Mouse (Mus musculus): ENCODE data around the gene Sv2b.
A peak's percentile ranks its signal among the peaks of the same experiment; 100 is the strongest.

Sv2b gene

DNA sequence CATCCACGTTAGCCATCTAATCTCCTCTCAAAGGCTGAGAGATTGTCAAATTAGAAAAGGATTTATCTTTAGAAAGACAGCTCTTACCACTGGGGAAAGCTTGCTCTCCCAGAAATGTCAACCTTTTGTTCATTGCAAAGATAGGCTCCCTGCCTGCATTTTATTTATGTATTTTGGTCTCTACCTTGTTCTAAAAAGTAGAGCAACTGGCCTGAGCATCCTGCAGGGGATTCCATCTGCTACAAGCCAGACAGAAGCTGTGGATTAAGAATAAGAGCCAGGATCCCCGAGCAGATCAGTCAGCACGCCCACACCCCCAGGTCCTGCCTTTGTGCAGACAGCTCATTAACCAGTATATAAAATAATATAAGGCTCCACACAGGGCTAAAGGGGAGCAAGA is 16.8 kb downstream of the Sv2b start:
- DNase-seq (ENCODE audit: low spot score), result no peak

DNA sequence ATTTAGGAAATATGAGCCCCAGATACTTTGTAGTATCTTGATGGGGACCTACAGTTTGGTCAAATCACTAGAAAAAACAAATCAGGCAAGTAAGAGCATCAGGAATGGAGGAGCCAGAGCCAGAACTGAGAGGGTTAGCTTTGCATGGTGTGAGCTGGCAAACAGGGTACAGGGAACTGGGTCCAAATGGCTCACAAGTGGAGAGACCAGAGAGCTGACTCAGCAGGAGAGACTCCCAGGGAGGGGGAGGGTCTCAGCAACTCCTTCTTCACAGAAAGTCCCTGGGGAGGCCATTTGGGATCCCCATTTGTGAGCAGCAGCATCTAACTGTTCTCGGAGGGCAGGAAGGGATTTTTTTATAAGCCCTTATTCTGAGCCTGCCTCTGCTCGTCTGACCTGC is 18.5 kb downstream of the Sv2b start:
- DNase-seq (ENCODE audit: low spot score), result no peak

DNA sequence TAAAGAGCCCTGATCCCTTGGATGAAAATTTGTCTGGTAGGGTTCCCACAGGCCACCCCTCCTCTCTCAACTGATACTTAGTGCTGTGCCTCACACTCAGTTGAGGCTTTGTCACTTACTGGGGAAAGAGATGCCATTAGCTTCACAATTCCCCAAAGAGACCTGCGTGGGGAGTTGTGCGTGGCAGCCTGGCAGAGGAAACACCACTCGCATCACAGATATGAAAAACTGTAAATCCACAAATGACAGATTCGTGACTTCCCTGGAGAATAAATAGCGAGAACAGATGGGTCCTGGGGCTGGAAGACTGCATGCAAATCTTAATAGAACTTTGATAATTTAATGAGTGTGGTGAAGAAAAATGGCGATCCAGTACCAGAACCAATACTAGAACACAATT is 21.8 kb downstream of the Sv2b start:
- no peak for DNase-seq (ENCODE audit: low spot score)

DNA sequence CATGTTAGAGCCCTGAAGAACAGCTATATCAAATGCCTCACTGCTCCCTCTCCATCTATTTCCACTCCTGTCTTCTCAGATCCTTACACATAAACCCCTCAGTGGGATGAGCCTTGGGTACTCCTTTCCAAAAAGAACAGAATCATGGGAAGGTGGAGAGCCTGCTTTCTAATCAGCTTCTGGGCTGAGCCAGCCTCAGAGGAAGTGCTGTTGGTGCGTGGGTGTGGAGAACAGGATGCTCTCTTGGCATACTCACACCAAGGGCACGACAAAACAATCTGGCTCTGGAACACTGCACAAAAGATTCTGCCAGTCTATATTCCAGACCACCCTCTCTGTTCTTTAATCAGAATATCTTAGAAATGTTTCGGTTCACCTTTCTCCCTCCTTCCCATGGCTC is 26.1 kb downstream of the Sv2b start:
- peak; percentile 48 for DNase-seq (ENCODE audit: low spot score)

DNA sequence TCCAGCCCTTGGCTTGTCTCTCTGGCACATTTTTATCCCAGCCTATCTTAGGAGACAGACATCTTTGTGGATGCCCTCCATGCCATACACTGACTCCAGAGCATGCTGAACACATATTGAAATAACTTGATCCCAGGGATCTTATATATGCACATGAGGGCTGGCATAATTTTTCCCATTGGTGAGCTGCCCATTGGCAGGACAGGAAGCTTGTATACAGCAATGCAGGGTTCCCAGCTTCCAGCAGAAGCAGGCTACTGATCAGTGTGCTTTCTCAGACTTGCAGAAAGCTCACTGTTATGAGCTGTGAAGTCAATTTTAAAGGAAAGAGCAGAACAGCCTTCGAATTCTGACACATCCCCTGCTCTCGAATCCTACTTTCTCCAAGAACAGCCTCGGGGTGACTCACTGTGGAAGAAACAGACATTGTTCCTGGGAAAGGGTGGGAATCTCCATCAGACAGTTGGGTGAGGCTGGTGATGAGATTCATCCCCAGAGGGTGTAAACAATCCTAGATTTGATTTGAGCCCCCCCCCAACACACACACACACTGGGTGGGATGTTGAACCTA is 26.9 kb downstream of the Sv2b start:
- no peak for DNase-seq (ENCODE audit: low spot score)

DNA sequence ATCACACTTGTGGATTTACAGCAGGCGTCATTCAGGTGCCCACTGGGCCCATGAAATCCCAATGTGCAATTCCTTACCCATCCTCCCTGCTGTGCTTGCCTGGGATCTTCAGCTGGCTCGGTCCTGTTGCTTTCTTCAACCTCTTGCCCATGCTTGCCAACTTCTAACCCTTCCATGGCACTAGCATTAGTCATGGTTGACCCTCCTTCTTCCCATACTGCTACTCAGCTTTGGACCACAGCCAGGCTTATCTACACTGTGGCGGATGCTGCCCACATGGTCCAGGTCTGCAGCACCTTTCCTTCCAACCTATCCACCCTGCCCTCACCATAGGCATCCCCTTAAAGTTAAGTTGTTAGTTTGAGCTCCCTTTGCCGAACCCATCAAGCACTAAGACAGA is 28.0 kb downstream of the Sv2b start:
- DNase-seq (ENCODE audit: low spot score), result no peak

DNA sequence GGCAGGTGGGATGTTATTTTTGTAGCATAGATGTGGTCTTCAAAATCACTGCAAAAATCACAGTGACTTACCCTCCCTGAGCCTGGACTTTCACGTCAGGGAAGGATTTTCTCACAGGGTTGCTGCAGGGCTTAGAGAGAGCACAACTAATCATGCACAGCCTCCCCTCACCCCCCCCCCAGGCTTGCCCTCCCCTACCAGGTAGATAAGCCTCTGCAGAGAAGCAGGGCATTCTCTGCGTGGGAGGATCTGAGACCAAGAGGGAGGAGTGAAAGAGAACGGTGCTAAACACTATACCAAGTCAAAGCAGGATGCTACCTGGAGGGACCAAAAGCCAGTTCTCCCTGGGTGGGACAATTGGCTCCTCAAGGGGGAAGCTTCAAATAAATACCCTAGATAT is 31.2 kb downstream of the Sv2b start:
- DNase-seq (ENCODE audit: low spot score), result no peak

DNA sequence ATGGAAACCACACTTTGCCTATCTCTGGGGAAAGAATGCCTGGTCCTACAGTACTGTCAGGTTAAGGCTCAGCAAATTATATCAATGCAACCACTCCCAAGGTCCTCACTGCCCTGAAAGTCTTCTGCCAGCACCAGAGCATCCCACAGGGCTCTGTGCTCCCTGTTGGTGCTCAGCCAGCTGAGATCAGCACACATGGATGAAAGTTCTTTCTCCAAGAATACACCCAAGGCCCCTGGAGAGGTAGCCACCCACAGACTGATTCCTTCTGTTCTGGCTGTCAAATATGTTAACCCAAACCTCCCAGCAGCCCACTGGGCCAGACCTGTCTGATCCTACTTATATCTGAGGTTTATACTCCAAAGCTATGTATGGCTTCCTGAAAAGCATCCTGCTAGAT is 32.3 kb downstream of the Sv2b start:
- no peak for DNase-seq (ENCODE audit: low spot score)

DNA sequence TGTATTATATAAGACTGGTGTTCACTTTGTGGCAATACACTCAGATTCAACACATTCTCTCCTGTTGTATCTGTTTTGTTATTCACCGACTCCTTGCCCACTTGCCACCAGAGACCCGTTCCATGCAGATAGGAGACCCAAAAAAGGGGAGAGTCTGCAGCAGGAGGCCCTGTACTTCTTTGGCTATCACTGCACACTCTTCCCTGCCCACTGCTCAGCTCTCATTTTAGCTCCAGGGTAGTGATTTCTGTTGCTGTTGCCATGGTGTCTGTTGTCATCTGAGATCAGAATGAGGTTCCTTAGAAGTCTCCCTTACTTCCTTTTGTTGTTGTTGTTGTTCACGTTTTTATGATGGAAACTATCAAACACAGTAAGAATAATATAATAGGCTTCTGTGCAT is 34.5 kb downstream of the Sv2b start:
- DNase-seq (ENCODE audit: low spot score), result no peak

DNA sequence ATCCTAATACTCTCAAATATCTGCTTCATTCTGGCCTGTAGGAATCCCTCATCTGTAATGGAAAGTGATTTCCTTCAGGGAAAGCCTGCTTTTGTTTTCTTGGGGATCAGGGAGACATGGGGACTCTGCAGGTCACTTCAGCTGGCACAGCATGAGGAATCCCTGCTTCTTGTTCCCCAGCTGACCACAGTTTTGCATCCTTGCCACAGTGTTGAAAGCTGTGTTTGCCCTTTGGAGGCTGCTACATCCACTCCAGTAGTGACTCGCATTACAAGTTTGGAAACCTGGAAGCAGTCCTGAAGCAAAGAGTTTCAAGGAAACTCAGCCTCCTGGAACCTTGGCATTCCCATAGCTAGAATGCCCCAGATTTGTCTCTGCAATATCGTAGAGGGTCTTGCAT is 35.4 kb downstream of the Sv2b start:
- DNase-seq (ENCODE audit: low spot score), result no peak

DNA sequence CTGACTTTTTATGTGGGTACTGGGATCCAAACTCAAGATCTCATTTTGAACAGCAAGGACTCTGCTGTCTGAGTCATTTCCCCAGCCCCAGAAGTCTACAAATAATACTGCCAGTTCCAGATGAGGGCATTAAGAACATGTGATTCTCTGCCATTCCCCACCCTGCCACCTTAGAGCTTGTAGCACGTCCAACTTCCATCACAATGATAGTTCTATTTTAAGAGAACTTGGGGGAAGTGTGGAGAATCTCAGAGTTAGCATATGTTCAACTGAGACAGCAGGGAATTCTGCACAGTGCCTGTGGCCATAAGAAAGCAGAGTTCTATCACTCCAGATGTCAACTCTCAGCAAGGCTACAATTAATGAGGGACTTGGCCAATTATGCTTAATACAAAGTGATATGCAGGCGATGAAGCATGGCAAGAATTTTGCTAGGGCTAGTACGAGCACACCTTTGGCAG is 37.1 kb downstream of the Sv2b start:
- no peak for DNase-seq (ENCODE audit: low spot score)

DNA sequence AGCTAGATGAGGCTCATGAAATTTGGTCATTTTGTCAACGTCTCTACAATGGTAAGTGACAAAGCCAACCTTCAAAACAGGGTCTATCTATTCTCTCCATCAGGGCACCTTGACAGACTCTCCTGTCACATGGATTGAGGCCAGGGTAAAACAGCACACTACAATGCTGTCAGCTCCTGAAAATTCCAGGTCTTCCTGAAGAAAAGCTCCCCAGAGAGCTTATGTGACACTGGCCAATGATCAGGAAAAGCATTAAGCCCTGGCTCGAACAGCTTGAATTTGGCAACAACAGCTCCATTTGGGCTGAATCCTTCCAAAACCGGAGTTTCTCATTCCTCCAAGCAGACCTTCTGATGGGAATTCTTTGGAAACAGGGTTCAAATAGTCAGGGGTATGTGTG is 37.8 kb downstream of the Sv2b start:
- no peak for DNase-seq (ENCODE audit: low spot score)

DNA sequence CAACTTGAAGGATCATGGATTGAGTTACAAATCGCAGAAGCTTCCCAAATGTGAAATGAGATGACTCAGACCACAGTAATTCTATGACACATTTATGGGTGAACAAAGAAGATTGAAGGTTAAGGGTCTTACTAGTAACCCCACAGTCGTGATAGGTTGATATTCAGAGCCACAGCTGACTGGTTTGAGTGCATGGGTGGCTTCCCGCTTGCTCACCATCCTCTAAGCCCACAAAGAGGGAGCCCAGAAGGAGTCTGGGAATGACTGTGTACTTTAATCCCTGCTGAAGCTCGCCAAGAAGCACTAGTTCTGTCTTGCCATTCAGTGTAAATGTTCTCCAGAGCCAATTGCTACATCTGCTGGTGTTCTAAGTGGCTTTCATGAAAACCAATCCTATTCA is 41.8 kb downstream of the Sv2b start:
- DNase-seq (ENCODE audit: low spot score), result no peak

DNA sequence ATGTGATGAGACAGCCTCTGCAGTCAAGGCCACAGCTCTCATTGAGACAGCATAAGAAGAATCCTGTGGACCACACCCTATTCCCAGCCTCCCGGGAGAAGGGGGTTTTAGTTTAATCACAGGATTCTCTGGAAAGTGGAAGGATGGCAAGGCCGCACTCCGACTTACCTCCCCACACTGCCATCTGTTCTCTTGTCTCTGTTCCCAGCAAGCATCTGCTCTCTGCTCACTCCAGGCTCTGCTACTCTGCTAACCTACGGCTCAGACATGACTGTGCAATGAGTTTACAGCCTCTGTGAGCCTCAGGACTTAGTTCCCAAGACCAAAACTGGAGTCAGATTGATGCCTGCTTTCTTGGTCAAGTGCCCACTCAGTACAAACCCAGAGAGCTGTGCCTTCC is 43.8 kb downstream of the Sv2b start:
- no peak for DNase-seq (ENCODE audit: low spot score)

DNA sequence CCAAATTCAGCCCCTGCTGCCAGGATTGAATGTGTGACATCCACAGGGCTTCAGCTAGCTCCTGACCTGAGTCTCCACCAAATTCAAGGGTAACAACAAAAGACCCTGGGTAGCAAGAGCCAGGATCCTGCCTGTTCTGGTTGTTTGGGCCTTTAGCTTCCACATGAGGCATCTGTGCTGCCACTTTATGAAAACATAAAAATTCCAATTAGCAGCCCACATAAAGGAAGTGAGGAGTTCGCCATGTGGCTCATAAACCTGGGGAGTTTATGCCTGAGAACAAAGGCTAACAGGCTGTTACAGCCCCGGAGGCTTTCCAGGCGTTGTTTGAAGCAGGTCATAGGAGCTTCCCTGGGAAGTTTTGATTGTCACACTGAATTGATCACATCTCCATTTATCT is 49.1 kb downstream of the Sv2b start:
- no peak for DNase-seq (ENCODE audit: low spot score)

DNA sequence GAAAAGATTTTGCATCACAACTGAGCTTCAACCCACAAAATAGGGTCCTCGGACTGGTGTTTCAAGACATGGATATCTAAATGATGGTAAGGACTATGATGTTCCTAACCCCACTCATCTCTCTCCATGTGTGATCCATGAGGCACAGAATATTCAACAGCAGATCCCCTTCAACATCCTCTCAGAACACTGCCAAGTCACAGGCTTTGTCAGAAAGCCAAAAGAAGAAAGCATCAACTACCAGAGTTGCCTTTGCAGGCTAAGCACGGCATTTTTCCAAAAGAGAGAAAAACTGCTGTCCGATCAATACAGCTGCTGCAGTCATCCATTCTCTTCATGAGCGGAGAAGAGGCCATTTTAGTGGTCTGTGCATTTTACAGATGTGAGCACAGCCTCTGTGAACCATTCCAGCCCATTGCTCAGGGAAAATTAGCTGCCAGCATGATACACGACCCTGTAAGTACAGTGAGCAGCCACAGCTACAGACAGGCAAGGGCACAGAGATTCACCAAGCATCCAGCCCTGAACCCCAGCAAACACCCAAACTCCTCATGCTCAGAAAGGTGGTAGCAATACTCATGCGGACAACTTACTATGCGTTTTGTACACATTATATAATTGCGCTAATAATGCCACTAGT is 55.3 kb downstream of the Sv2b start:
- no peak for DNase-seq (ENCODE audit: low spot score)

DNA sequence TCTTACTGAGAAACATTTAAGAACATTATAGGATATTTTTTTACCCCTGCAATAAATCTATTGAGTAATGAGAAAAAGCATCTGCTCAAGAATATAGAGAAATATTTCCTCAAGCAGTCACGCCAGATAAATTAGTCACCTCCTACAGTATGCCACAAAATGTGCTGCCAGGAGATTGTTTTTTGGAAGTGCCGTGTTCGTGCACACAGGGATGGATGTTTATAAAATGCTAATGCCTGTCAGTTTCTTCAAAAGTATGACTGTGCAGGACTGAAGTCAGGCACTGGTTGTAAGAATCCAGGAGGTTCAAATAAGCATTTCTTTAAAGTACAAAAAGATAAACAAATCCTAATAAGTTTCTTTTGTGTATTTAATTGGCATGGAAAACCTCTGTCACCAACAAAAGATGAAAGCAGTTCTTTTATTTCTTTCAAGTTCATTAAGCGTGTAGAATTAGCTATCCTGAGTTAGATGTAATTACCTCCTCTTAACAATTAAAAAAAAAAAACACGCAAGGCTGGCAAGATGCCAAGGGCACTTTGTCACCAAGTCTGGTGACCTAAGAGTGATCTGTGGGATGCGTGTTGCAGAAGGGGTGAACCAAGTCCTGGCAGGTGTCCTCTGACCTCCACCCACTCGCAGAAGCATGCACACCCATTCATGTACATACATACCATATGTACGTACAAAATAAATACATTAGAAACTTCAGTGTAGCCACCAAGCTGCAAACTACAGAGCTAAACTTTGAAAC is 68.1 kb downstream of the Sv2b start:
- DNase-seq (ENCODE audit: low spot score), result peak; percentile 41

DNA sequence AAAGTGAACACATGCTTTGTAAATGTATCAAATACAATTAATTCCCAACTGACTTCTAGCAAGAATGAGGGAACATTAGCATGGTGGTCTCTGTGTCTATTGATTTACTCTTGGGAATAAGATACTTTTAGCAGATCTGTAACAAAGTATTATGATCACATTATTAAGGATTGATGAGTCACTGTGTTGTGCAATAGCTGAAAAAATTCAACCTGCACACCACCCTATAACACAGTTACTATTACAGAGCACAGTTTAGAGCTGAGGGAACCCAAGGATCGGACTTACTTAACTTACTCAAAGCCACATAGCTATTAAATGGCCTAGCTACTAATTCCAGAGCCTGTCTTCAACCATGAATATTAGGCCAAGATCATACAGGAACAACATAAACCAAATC is 72.7 kb downstream of the Sv2b start:
- DNase-seq (ENCODE audit: low spot score), result no peak

DNA sequence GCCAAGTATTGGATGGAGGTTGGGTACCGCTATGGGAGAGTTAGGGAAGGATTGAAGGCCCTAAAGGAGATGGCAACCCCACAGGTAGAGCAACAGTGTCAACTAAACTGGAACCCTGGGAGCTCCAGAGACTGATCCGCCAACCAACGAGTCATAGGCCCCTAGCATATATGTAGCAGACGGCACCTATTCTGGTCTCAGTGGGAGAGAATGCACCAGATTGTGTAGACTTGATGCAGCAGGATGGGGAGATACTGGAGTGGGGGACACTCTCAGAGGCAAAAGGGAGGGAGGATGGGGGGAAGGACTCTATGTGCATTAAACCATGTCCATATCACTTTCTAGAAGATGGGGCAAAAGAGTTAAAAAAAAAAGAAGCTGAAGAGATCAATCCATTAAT is 84.9 kb downstream of the Sv2b start:
- no peak for DNase-seq (ENCODE audit: low spot score)

DNA sequence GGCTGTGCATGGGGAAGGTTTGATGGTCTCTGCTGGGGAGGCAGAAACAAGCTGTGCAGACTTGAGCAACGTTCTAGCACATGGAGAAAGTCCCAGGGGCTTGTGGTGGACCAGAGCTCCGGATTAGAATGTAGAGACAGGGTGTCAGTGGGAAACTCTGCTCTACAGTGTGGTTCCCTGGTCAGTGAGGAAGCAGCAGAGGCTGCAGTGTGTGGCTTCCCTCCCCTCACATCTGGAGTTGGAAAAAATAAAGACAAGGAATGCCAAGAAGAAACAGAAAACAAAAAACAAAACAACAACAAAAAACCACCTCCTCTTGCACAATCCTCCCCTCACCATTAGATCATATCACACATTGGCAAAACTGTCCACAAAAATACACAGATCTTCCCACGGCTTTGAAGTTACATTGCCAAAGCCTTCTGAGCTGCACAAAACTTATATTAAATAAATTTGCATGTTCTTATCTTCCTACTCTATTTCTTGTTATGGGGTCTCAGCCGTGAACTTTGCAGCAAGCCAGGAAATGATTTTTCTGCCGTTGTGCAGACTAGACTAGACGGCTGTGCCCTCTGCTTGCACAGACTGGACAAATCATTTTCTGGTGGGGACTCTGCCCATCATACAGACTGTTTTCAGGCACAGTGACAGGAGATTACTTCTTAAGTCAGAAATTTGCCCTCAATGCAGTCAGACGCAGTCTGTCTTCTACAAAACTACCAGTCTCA is 86.2 kb downstream of the Sv2b start:
- DNase-seq (ENCODE audit: low spot score), result no peak

DNA sequence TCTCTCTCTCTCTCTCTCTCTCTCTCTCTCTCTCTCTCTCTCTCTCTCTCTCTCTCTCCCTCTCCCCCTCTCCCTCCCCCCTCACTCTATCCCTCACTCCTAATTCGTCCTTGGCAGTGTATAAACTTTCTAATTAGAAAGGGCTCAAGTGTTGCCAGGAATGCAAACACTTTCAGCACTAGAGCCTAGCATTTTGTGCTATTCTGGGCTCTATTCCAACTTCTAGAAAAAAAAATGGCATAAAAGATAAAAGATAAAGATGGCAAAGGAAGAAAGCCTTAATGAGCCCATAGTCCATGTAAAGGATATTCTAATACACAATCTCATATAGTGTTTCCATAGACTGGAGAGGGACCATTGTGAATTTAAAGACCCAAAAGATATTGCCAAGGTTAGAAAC is 88.3 kb downstream of the Sv2b start:
- no peak for DNase-seq (ENCODE audit: low spot score)

DNA sequence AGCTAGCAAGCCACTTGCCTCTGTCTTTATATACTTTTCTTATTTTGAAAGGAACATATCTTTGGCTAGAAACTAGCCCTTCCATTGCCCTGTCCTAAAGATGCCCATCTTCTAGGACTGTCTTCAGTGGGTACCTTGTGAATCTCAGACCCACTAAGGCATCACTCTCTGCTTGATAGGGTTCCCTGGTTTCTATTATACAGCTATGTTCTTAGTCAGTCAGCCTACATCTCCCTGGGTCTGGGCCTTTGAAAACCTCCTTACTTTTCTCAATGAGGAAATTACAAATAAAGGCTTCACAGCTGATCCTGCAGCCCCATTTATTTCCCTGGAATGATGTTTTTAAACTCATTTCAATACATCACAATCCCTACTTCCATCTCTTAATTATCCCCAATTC is 88.8 kb downstream of the Sv2b start:
- DNase-seq (ENCODE audit: low spot score), result no peak

DNA sequence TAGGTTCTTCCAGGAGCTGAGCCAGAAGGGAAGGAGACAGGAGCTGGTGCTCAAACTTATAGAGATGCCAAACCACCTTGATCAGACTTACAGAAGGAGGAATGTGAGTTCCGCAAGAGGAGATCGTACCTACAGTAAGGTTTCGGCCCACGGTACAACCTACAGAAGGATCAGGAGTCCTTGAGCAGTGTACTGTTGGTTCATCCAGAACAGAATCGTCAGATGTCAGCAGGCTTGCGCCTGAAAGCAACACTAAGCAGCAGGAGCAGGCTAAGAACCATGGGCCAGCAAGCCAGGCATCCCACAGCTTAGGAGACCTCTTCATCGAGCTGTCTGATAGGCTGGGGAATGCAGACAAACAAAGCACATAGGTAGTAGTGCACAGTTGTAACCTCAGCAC is 92.9 kb downstream of the Sv2b start:
- no peak for DNase-seq (ENCODE audit: low spot score)
